Comparison of ENCODE assay signal across 9 mouse cellular contexts in genomic region chr5:89455526-89455925, GRCm38 (mm10). TPM values are rescaled to one million over a fixed set of nuclear protein-coding genes. Genes with fewer than 3 reads are reported as not detected.
DNase-seq lines count a peak whose midpoint lies in the region; ATAC-seq and TF ChIP-seq lines count a peak whose summit lies in the region.
"Had no signal": no experiment of that assay in that cellular context is flagged by ENCODE, and none has a peak within 500 bp of the region (broad histone marks: within the 10 kb centered on the region; RNA-seq: fewer than 3 reads in every experiment).

No protein-coding gene starts in this region.

- ATAC-seq in heart, embryonic 11.5 days (replicated peaks; ENCODE audit: insufficient number of reproducible peaks, low FRiP score, low TSS enrichment): no peak
- ATAC-seq in megakaryocyte-erythroid progenitor cell, adult 5-6 weeks (replicated peaks; ENCODE audit: low FRiP score, low TSS enrichment, poor library complexity, severe bottlenecking): peak; percentile 73

- intact Hi-C loops in heart, adult 2 months (cut with DNase I): no loop called here

- no peak overlapping the region for H3K9ac ChIP-seq in heart, adult 2 months (ENCODE audit: low read depth, low read length)
- H3K9ac ChIP-seq in heart, embryonic 11.5 days (ENCODE audit: low read depth, low read length): no peak overlapping the region

- H3K4me1 ChIP-seq in heart, adult 2 months (ENCODE audit: control insufficient read depth, insufficient read depth, low read length): no peaks in the 10 kb centered on the region
- no peaks in the 10 kb centered on the region for H3K4me1 ChIP-seq in heart, embryonic 11.5 days (ENCODE audit: control insufficient read depth, insufficient read depth, low read length)
- H3K4me1 ChIP-seq in embryonic facial prominence, embryonic 10.5 days: no peaks in the 10 kb centered on the region

- H3K4me2 ChIP-seq in heart, embryonic 11.5 days: no peak overlapping the region

- WGBS in heart, adult 2 months: 44% methylated on average over 8 of the region's 8 CpGs
- 44% methylated on average over 8 of the region's 8 CpGs for WGBS in heart, embryonic 11.5 days (ENCODE audit: insufficient replicate concordance)
- 45% methylated on average over 8 of the region's 8 CpGs for WGBS in embryonic facial prominence, embryonic 10.5 days

- no peaks in the 10 kb centered on the region for H3K9me3 ChIP-seq in heart, embryonic 11.5 days (replicated peaks; ENCODE audit: control insufficient read depth, low read length)
- H3K9me3 ChIP-seq in embryonic facial prominence, embryonic 10.5 days: no peaks in the 10 kb centered on the region

- TF ChIP-seq EP300 in heart, adult 2 months (IDR thresholded peaks at IDR 0.05; ENCODE audit: insufficient read depth, low read depth, low read length): no peak

- H3K4me3 ChIP-seq in heart, adult 2 months: no peak overlapping the region
- H3K4me3 ChIP-seq in heart, embryonic 11.5 days (ENCODE audit: low read depth, low read length): no peak overlapping the region
- H3K4me3 ChIP-seq in embryonic facial prominence, embryonic 10.5 days: no peak overlapping the region

- peak; percentile 4 to 19 for DNase-seq in heart, adult 2 months
- DNase-seq in urinary bladder, postnatal 25 days (ENCODE audit: low spot score): peak; percentile 26
- DNase-seq in urinary bladder, postnatal 4 days (ENCODE audit: low spot score in 2 of 2): no peak
- peak; percentile 76 for DNase-seq in embryonic facial prominence, embryonic 10.5 days (ENCODE audit: low spot score)
- DNase-seq in kidney, postnatal 4 days: peak; percentile 55 to 64
- no peak for DNase-seq in MN1 (ENCODE audit: low spot score)

- no peaks in the 10 kb centered on the region for H3K36me3 ChIP-seq in heart, adult 2 months (ENCODE audit: control insufficient read depth, insufficient read depth, low read length)
- H3K36me3 ChIP-seq in heart, embryonic 11.5 days (ENCODE audit: control insufficient read depth, insufficient read depth, low read length): no peaks in the 10 kb centered on the region
- H3K36me3 ChIP-seq in embryonic facial prominence, embryonic 10.5 days (replicated peaks): no peaks in the 10 kb centered on the region

- peak; percentile 52 for TF ChIP-seq CTCF in heart, adult 2 months (IDR thresholded peaks at IDR 0.05)

- no peak for TF ChIP-seq POLR2A in heart, adult 2 months (IDR thresholded peaks at IDR 0.05; ENCODE audit: insufficient read depth, low read depth, low read length)

- H3K27ac ChIP-seq in heart, adult 2 months: no peak overlapping the region
- no peak overlapping the region for H3K27ac ChIP-seq in heart, embryonic 11.5 days (ENCODE audit: low read depth, low read length)
- H3K27ac ChIP-seq in embryonic facial prominence, embryonic 10.5 days (replicated peaks): no peak overlapping the region

- H3K79me2 ChIP-seq in heart, adult 2 months (replicated peaks; ENCODE audit: control insufficient read depth, insufficient read depth, low read length): no peaks in the 10 kb centered on the region

- H3K27me3 ChIP-seq in heart, adult 2 months (ENCODE audit: control insufficient read depth, insufficient read depth, low read length): no peaks in the 10 kb centered on the region
- no peaks in the 10 kb centered on the region for H3K27me3 ChIP-seq in heart, embryonic 11.5 days (ENCODE audit: control insufficient read depth, insufficient read depth, low read length)
- H3K27me3 ChIP-seq in embryonic facial prominence, embryonic 10.5 days (replicated peaks; ENCODE audit: low read depth, poor library complexity, severe bottlenecking): no peaks in the 10 kb centered on the region

RNA-seq across cellular contexts. Expression of gene Gc, which starts 2.2 kb away (rescaled TPM):
- not detected for total RNA-seq in heart, adult 2 months (2021)
- 0.06 and 2.5 TPM in 2 replicates for polyA plus RNA-seq in heart, adult 2 months (2012; rRNA removed)
- 0.64 TPM in 1 of 2 replicates, not detected in the other for polyA plus RNA-seq in heart, embryonic 11.5 days (2014; fragmentation: Nextera tagmentation; extraction: Ambion mirVana)
- not detected in 2 replicates for polyA plus RNA-seq in embryonic facial prominence, embryonic 10.5 days (2016; fragmentation: Nextera tagmentation; extraction: Ambion mirVana)
- not detected in 2 replicates for total RNA-seq in megakaryocyte-erythroid progenitor cell, adult 5-6 weeks (2014; fragmentation: Nextera tagmentation)
- total RNA-seq in megakaryocyte-erythroid progenitor cell, adult 5-6 weeks (2017): not detected in 2 replicates
- total RNA-seq: layer of hippocampus, postnatal 25 days had no signal

Comparison
In these comparisons a context has a peak if more than half of its experiments do, and no peak if none do; other contexts are left out.
1. DNase-seq: peak in heart, adult 2 months (2 of 2), urinary bladder, postnatal 25 days (single experiment), embryonic facial prominence, embryonic 10.5 days (single experiment) and kidney, postnatal 4 days (2 of 2); none in urinary bladder, postnatal 4 days (0 of 2) and MN1 (single experiment).